Mouse (Mus musculus): ENCODE data around the gene Pde2a. TPM values are rescaled to one million over a fixed set of nuclear protein-coding genes. Genes with fewer than 3 reads are reported as not detected.

Pde2a gene
- polyA plus RNA-seq, 1 experiment: not detected

GRCm38 (mm10) chr7:101416391-101416790 lies 5.1 kb upstream of the Pde2a start:
- no peak overlapping the region for H3K27ac ChIP-seq (ENCODE audit: insufficient read depth, low read length)
- peaks cover 3% of the 10 kb centered on the region; the same call in 1 of the 2 replicates for H3K4me1 ChIP-seq (ENCODE audit: control insufficient read depth, insufficient read depth, low read length)
- TF ChIP-seq POLR2A (IDR thresholded peaks at IDR 0.05; ENCODE audit: low read depth, low read length): no peak
- no peak for TF ChIP-seq CTCF (IDR thresholded peaks at IDR 0.05; ENCODE audit: borderline replicate concordance, insufficient read depth, low read length)
- no peak overlapping the region for H3K4me3 ChIP-seq (ENCODE audit: insufficient read depth, low read length)

GRCm38 (mm10) chr7:101419013-101419770 lies 2.3 kb upstream of the Pde2a start:
- H3K27ac ChIP-seq (ENCODE audit: insufficient read depth, low read length): no peak overlapping the region
- peaks cover 3% of the 10 kb centered on the region; the same call in 1 of the 2 replicates for H3K4me1 ChIP-seq (ENCODE audit: control insufficient read depth, insufficient read depth, low read length)
- no peak overlapping the region for H3K4me3 ChIP-seq (ENCODE audit: insufficient read depth, low read length)
- TF ChIP-seq POLR2A (IDR thresholded peaks at IDR 0.05; ENCODE audit: low read depth, low read length) (no peak), CTCF (IDR thresholded peaks at IDR 0.05; ENCODE audit: borderline replicate concordance, insufficient read depth, low read length) (no peak)

GRCm38 (mm10) chr7:101422069-101422468 lies 578 bp downstream of the Pde2a start:
- no peaks in the 10 kb centered on the region for H3K4me1 ChIP-seq (ENCODE audit: control insufficient read depth, insufficient read depth, low read length)
- TF ChIP-seq POLR2A (IDR thresholded peaks at IDR 0.05; ENCODE audit: low read depth, low read length): no peak
- no peak for TF ChIP-seq CTCF (IDR thresholded peaks at IDR 0.05; ENCODE audit: borderline replicate concordance, insufficient read depth, low read length)
- H3K4me3 ChIP-seq (ENCODE audit: insufficient read depth, low read length): no peak overlapping the region
- no peak overlapping the region for H3K27ac ChIP-seq (ENCODE audit: insufficient read depth, low read length)

DNA sequence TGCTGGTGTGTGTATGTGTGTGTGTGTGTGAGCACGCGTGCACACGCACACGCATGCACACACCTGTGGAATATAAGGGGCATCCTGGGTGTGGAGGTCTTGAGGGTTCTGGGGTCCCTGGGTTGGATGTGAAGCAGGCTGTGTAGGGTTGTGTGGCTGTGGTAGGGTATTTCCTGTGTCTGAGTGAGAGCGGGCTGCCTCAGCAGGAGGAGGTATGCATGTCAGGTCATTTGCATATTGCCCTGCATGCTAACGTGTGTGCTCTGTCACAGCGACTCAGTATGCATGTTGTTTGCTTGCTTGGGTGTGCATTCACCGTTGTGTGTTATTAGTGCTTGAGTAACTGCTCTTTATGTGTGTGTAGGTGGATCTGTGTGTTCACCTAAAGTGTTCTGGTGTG lies 1.2 kb downstream of the Pde2a start:
- Histone ChIP-seq H3K27ac (ENCODE audit: insufficient read depth, low read length) (no peak overlapping the region), H3K4me3 (ENCODE audit: insufficient read depth, low read length) (no peak overlapping the region), H3K4me1 (ENCODE audit: control insufficient read depth, insufficient read depth, low read length) (no peaks in the 10 kb centered on the region)
- TF ChIP-seq CTCF (IDR thresholded peaks at IDR 0.05; ENCODE audit: borderline replicate concordance, insufficient read depth, low read length): no peak

DNA sequence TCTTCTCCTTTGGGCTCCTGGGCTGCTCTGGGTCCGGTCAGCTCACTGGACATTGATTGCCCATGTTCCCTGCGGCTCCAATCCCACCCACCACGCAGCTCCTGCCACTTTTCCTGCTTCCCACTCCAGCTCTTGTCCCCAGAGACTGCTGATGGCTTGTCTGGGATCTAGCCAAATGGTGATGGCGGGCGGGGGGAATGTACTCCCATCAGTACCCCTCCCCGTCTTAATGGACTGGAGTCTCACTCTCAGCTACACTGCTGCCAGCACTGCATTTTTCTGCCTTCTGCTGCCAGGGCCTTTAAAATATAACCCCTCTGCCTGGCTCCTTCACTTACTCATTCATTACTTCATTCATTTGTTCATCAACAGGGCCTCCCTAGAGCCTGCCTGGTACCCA lies 2.5 kb downstream of the Pde2a start:
- no peaks in the 10 kb centered on the region for H3K4me1 ChIP-seq (ENCODE audit: control insufficient read depth, insufficient read depth, low read length)
- no peak for TF ChIP-seq POLR2A (IDR thresholded peaks at IDR 0.05; ENCODE audit: low read depth, low read length)
- TF ChIP-seq CTCF (IDR thresholded peaks at IDR 0.05; ENCODE audit: borderline replicate concordance, insufficient read depth, low read length): no peak
- H3K27ac ChIP-seq (ENCODE audit: insufficient read depth, low read length): no peak overlapping the region
- no peak overlapping the region for H3K4me3 ChIP-seq (ENCODE audit: insufficient read depth, low read length)

GRCm38 (mm10) chr7:101426692-101427091 lies 5.2 kb downstream of the Pde2a start:
- H3K4me1 ChIP-seq (ENCODE audit: control insufficient read depth, insufficient read depth, low read length): no peaks in the 10 kb centered on the region
- H3K4me3 ChIP-seq (ENCODE audit: insufficient read depth, low read length): no peak overlapping the region
- H3K27ac ChIP-seq (ENCODE audit: insufficient read depth, low read length): no peak overlapping the region
- TF ChIP-seq CTCF (IDR thresholded peaks at IDR 0.05; ENCODE audit: borderline replicate concordance, insufficient read depth, low read length) (no peak), POLR2A (IDR thresholded peaks at IDR 0.05; ENCODE audit: low read depth, low read length) (no peak)

GRCm38 (mm10) chr7:101427736-101428135 lies 6.2 kb downstream of the Pde2a start:
- no peak overlapping the region for H3K4me3 ChIP-seq (ENCODE audit: insufficient read depth, low read length)
- TF ChIP-seq POLR2A (IDR thresholded peaks at IDR 0.05; ENCODE audit: low read depth, low read length) (no peak), CTCF (IDR thresholded peaks at IDR 0.05; ENCODE audit: borderline replicate concordance, insufficient read depth, low read length) (peak; percentile 22; the same call in 1 of the 2 replicates)
- no peak overlapping the region for H3K27ac ChIP-seq (ENCODE audit: insufficient read depth, low read length)
- no peaks in the 10 kb centered on the region for H3K4me1 ChIP-seq (ENCODE audit: control insufficient read depth, insufficient read depth, low read length)

DNA sequence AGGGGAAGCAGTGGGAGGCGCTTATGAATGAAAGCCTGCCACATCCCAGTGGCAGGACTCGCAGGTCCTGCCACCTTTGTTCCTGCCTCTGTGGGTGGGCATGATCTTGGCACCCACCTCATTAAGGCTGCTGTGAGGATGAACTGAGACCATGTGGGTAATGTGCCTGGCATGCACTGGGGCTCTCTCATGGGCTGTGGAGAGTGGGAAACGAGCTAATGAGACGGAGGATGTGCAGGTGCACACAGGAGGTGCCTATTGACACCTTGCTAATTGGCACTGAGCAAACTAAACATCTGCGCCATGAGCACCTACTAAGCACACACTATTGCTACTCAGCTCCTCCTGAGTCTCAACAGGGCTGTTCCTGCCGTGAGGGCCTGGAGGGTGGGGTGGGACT lies 13.5 kb downstream of the Pde2a start:
- TF ChIP-seq POLR2A (IDR thresholded peaks at IDR 0.05; ENCODE audit: low read depth, low read length): no peak
- no peak overlapping the region for H3K4me3 ChIP-seq (ENCODE audit: insufficient read depth, low read length)

GRCm38 (mm10) chr7:101437876-101438275 lies 16.4 kb downstream of the Pde2a start:
- no peaks in the 10 kb centered on the region for H3K4me1 ChIP-seq (ENCODE audit: control insufficient read depth, insufficient read depth, low read length)
- TF ChIP-seq POLR2A (IDR thresholded peaks at IDR 0.05; ENCODE audit: low read depth, low read length) (no peak), CTCF (IDR thresholded peaks at IDR 0.05; ENCODE audit: borderline replicate concordance, insufficient read depth, low read length) (no peak)
- H3K4me3 ChIP-seq (ENCODE audit: insufficient read depth, low read length): no peak overlapping the region

More for the DNA sequence above, 13.5 kb downstream of the Pde2a start:
- Histone ChIP-seq H3K4me1 (ENCODE audit: control insufficient read depth, insufficient read depth, low read length) (no peaks in the 10 kb centered on the region), H3K27ac (ENCODE audit: insufficient read depth, low read length) (no peak overlapping the region)

GRCm38 (mm10) chr7:101443093-101443492 lies 21.6 kb downstream of the Pde2a start:
- no peaks in the 10 kb centered on the region for H3K4me1 ChIP-seq (ENCODE audit: control insufficient read depth, insufficient read depth, low read length)
- TF ChIP-seq CTCF (IDR thresholded peaks at IDR 0.05; ENCODE audit: borderline replicate concordance, insufficient read depth, low read length) (no peak), POLR2A (IDR thresholded peaks at IDR 0.05; ENCODE audit: low read depth, low read length) (no peak)
- no peak overlapping the region for H3K27ac ChIP-seq (ENCODE audit: insufficient read depth, low read length)
- H3K4me3 ChIP-seq (ENCODE audit: insufficient read depth, low read length): no peak overlapping the region

More at GRCm38 (mm10) chr7:101437876-101438275, 16.4 kb downstream of the Pde2a start:
- no peak overlapping the region for H3K27ac ChIP-seq (ENCODE audit: insufficient read depth, low read length)
